Mouse (Mus musculus) ES-E14 (cell line): ENCODE data around the gene Tchh. TPM values are rescaled to one million over a fixed set of nuclear protein-coding genes. Genes with fewer than 3 reads are reported as not detected.

Experiments used
- DNase-seq: peaks from one replicate; pipeline ENCODE4 v3.0.0-alpha.2; 2013; ENCODE audit warnings: low read depth, low spot score
- H3K27ac ChIP-seq: 2 replicates; pipeline ENCODE4 v1.5.1; 2012; ENCODE audit warnings: low read depth, mild to moderate bottlenecking, low read length, moderate library complexity, mixed read lengths; ENCODE audit not compliant: poor library complexity, insufficient read depth, severe bottlenecking
- H3K36me3 ChIP-seq: 2 replicates; pipeline ENCODE4 v1.6.1; 2012; ENCODE audit warnings: mild to moderate bottlenecking, low read length, moderate library complexity, mixed read lengths; ENCODE audit not compliant: control insufficient read depth, poor library complexity, insufficient read depth, severe bottlenecking
- H3K4me1 ChIP-seq, 2 experiments: fragments of 150-350 bp in 1 of 2; sonication (generic) in 1 of 2; 2 replicates each; pipeline ENCODE4 v1.6.1; 2012; ENCODE audit warnings: low read length in 2 of 2, mild to moderate bottlenecking in 1 of 2, mixed read lengths in 1 of 2; ENCODE audit not compliant: control insufficient read depth in 2 of 2, insufficient read depth in 2 of 2, poor library complexity in 1 of 2
- H3K4me3 ChIP-seq, 2 experiments: fragments of 150-350 bp in 1 of 2; sonication (generic) in 1 of 2; 2 replicates each; pipeline ENCODE4 v1.5.1; 2012; ENCODE audit warnings: low read length in 2 of 2, low read depth in 1 of 2, mild to moderate bottlenecking in 1 of 2, mixed read lengths in 1 of 2; ENCODE audit not compliant: insufficient read depth in 1 of 2, poor library complexity in 1 of 2, severe bottlenecking in 1 of 2
- H3K9ac ChIP-seq: 2 replicates; pipeline ENCODE4 v1.6.1; 2012; ENCODE audit warnings: low read depth, mild to moderate bottlenecking, low read length, mixed read lengths; ENCODE audit not compliant: poor library complexity, insufficient read depth, severe bottlenecking
- H3K9me3 ChIP-seq: fragments of 150-350 bp; sonication (generic); 2 replicates; pipeline ENCODE4 v1.6.1; 2012; ENCODE audit warnings: low read depth, mild to moderate bottlenecking, low read length; ENCODE audit not compliant: control insufficient read depth, insufficient read depth
- CHD2 ChIP-seq: IDR thresholded peaks from 2 replicates; pipeline ENCODE4 v1.6.1; 2014; ENCODE audit warnings: mild to moderate bottlenecking, low read depth, low read length, inconsistent platforms
- HCFC1 ChIP-seq: IDR thresholded peaks from 2 replicates; pipeline ENCODE4 v1.6.1; 2012; ENCODE audit warnings: low read length, inconsistent platforms, borderline replicate concordance; ENCODE audit not compliant: insufficient read depth
- MAFK ChIP-seq: IDR thresholded peaks from 2 replicates; pipeline ENCODE4 v1.6.1; 2014; ENCODE audit warnings: mild to moderate bottlenecking, low read depth, low read length, inconsistent platforms; ENCODE audit not compliant: insufficient read depth
- ZC3H11A ChIP-seq: IDR thresholded peaks from 2 replicates; pipeline ENCODE4 v1.6.1; 2012; ENCODE audit warnings: low read depth, mild to moderate bottlenecking, inconsistent platforms, low read length, borderline replicate concordance
- ZNF384 ChIP-seq: IDR thresholded peaks from 2 replicates; pipeline ENCODE4 v1.6.1; 2012; ENCODE audit warnings: low read depth, low read length, inconsistent platforms
- in situ Hi-C, 2 experiments: fragments of 600-800 bp; cut with MboI; formaldehyde crosslinking; loops; one replicate each; pipeline ENCODE4 v1.15.1; 2025; ENCODE audit warnings: low sequenced_read_pairs in 2 of 2, inconsistent platforms in 1 of 2; ENCODE audit not compliant: unreplicated experiment in 2 of 2
- total RNA-seq: library from RNA; depleted of rRNA; stranded (reverse); fragments of 300-350 nt; gene quantifications from 2 replicates; pipeline ENCODE4 v1.2.3, GENCODE M21; 2012

Tchh gene
- total RNA-seq, 1 experiment, result 1.3 TPM

DNA sequence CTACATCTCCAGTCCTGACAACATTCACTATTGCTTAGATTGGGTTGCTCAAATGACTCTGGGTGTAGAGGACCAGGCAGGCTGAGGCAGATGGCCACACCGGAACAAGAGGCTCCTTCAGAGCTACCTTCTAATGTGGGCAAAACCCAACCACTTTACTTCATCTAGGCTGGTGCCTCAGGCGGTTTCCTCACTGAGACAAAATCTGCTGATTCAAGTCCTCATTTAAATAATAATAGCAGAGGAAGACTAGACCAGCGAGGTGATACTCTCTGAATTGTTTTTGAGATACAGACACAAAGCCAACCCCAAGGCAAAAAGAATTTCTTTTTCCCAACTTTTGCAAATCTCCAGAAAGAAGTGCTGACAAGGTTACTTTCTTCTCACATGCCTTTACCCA, 10.5 kb upstream of the Tchh start:
- no peaks in the 10 kb centered on the region for H3K9me3 ChIP-seq
- no peak overlapping the region for H3K9ac ChIP-seq
- peak; percentile 15 for DNase-seq
- TF ChIP-seq HCFC1 (no peak), MAFK (peak; percentile 58; the same call in 1 of the 2 replicates)
- no peak overlapping the region for H3K4me3 ChIP-seq
- no peak overlapping the region for H3K27ac ChIP-seq
- H3K36me3 ChIP-seq, result no peaks in the 10 kb centered on the region
- in situ Hi-C loops, result no loop called here
- H3K4me1 ChIP-seq, result 0 out of 4 replicates have a peak, but pooled peaks cover 0 to 2% of the 10 kb centered on the region in 2 experiments

DNA sequence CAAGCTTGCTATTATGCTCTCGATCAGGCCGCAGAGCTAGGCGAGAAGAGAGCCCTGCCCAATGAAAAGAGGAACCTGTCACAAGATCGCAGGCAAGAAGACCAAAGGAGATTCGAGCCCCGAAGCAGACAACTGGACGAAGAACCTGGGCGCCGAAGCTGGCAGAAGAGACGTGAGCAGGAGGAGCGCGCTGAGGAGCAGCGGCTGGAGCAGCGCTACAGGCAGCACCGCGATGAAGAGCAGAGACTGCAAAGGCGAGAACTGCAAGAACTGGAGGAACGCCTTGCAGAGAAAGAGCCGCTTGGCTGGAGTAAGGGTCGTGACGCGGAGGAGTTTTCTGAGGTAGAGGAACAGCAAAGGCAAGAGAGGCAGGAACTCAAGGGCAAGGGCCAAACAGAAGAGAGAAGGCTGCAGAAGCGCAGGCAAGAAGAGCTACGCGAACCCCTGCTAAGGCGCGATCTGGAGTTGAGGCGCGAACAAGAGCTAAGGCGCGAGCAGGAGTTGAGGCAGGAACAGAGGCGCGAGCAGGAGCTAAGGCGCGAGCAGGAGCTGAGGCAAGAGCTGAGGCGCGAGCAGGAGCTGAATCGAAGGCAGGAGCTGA, 1.5 kb downstream of the Tchh start:
- H3K9ac ChIP-seq, result 0 out of 2 replicates have a peak overlapping the region, but pooled peaks have one; percentile 35
- H3K36me3 ChIP-seq, result no peaks in the 10 kb centered on the region
- TF ChIP-seq HCFC1 (no peak), CHD2 (no peak), MAFK (no peak), ZC3H11A (no peak), ZNF384 (no peak)
- DNase-seq, result peak; percentile 34
- peak overlapping the region; percentile 54 to 55 for H3K4me3 ChIP-seq
- H3K4me1 ChIP-seq, result peaks cover 0 to 5% of the 10 kb centered on the region in 2 experiments; a peak in 1 of 4 replicates
- in situ Hi-C loops, result no loop called here
- H3K9me3 ChIP-seq, result no peaks in the 10 kb centered on the region
- no peak overlapping the region for H3K27ac ChIP-seq

DNA sequence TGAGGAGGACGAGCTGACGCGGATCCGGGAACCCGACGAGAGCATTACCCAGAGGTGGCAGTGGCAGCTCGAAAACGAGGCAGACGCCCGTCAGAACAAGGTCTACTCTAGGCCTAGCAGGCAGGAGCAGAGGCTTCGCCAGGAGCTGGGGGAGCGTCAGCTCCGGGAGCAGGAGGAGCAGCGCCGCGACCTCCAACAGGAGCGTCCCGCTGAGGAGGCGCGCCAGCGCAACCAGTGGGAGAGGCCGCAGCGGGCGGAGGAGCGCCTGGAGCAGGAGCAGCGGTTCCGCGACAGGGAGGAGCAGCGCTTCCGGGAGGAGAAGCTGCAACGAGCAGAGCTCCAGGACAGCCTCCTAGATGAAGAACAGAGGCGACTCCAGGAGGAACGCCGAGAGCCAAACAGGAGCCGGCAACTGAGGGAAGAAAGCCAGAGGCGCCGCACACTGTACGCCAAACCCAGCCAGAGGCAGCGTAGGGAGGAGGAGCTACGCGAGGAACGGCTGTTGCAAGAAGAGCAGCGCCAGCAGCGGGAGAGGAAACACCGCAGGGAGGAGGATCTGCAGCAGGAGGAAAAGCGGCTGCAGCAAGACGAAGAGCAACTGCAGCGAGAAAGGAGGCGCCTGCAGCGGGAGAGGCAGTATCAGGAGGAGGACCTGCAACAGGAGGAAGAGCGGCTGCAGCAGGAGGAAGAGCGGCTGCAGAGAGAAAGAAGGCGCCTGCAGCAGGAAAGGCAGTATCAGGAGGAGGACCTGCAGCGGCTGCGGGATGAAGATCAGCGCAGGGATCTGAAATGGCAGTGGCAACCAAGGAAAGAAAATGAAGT, 2.4 kb downstream of the Tchh start:
- Histone ChIP-seq H3K36me3 (no peaks in the 10 kb centered on the region), H3K9me3 (no peaks in the 10 kb centered on the region), H3K27ac (no peak overlapping the region), H3K9ac (0 out of 2 replicates have a peak overlapping the region, but pooled peaks have one; percentile 35), H3K4me1 (peaks cover 0 to 5% of the 10 kb centered on the region in 2 experiments; a peak in 1 of 4 replicates), H3K4me3 (peak overlapping the region; percentile 54 to 55)
- DNase-seq, result peak; percentile 68
- no peak for TF ChIP-seq ZC3H11A
- no peak for TF ChIP-seq MAFK
- TF ChIP-seq ZNF384, result no peak
- no peak for TF ChIP-seq CHD2
- no peak; the same call in 1 of the 2 replicates for TF ChIP-seq HCFC1
- in situ Hi-C loops, result no loop called here

DNA sequence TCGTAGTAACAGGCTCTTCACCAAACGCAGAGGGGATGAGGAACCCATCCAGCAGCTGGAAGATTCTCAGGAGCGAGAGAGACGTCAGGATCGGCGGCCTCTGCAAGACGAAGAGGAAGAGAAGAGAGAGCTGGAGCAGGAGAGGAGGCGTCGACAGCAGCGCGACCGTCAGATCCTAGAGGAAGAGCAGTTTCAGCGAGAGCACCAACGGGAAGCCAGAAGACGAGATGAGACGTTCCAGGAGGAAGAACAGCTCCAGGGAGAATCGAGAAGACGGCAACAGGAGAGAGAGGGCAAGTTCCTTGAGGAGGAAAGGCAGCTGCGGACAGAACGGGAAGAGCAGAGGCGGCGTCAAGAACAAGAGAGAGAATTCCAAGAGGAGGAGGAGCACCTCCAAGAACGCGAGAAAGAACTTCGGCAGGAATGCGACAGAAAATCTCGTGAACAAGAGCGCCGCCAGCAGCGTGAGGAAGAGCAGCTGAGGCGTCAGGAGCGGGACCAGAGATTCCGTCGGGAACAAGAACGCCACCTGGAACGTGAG, 3.1 kb downstream of the Tchh start:
- Histone ChIP-seq H3K9me3 (no peaks in the 10 kb centered on the region), H3K9ac (no peak overlapping the region), H3K4me3 (peak overlapping the region; percentile 54 to 55; a peak in 2 of 4 replicates), H3K4me1 (peaks cover 0 to 5% of the 10 kb centered on the region in 2 experiments; a peak in 1 of 4 replicates), H3K36me3 (no peaks in the 10 kb centered on the region), H3K27ac (no peak overlapping the region)
- TF ChIP-seq MAFK (no peak), ZC3H11A (no peak), CHD2 (no peak), HCFC1 (no peak), ZNF384 (no peak)
- in situ Hi-C loops, result no loop called here
- DNase-seq, result peak; percentile 36
